Mouse (Mus musculus): ENCODE results near the gene Dnmt3l. TPM values are rescaled to one million over a fixed set of nuclear protein-coding genes. Genes with fewer than 3 reads are reported as not detected.

Dnmt3l gene
- total RNA-seq, 2 experiments from 2014 or later = 0.54 TPM; not detected in 1

DNA sequence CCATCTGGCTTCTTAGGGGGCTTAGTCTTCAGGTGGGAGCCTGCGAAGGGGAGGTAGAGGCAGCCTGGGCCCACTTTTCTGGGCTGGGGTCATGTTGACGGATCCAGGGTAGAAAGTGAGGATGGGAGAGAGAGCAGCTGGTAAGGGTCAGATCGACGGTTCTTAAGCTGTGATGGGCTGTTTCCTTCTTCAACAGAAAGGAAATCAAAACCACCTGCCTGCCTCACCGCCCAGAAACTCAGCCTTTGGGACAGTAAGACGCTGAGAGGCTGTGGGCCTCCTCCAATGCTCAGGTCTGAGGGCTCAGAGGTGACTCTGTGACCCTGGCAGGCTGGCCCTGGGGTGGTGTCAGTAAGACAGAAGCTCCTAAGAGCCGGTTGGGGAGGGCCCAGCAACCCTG is 349 bp downstream of the Dnmt3l start:
- intact Hi-C loops (cut with DNase I) = no loop called here
- Histone ChIP-seq H3K4me3 (no peak overlapping the region), H3K27ac (no peak overlapping the region)
- TF ChIP-seq CTCF (IDR thresholded peaks at IDR 0.05) = no peak
- no peak for DNase-seq (ENCODE audit: extremely low spot score in 1 of 2, low spot score in 2 of 2)

GRCm38 (mm10) chr10:78042697-78043405 is 1.1 kb downstream of the Dnmt3l start:
- H3K4me3 ChIP-seq = no peak overlapping the region
- peak; percentile 26 to 36 for DNase-seq (ENCODE audit: extremely low spot score in 1 of 2, low spot score in 2 of 2)
- no peak for TF ChIP-seq CTCF (IDR thresholded peaks at IDR 0.05)
- H3K27ac ChIP-seq = no peak overlapping the region
- intact Hi-C loops (cut with DNase I) = no loop called here

DNA sequence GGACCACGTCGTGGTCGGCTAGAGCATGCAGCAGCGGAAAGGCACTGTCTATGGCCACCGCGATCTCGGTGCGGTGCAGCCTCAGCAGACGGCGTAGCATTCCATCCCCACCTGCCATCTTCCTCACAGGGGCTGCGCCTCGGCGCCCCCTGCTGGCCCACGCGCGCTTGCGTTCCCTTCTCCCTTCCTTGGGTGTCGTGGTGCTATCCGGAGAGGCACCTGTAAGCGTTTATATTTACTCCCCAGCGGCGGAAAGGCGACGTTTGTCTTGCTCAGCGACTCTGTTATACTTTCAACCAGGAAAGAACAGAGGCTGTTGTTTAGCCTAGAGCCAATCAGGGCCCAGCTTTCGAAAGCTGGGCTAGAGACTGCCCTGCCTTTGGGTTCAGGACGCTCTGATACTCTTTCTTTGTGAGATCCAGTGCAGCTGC is 1.7 kb downstream of the Dnmt3l start, which contains the start of gene Aire:
Gene Aire, minus strand, starts transcription at position 205 of the 431 bp plus-strand sequence.
- intact Hi-C loops (cut with DNase I) = no loop called here
- DNase-seq (ENCODE audit: extremely low spot score in 1 of 2, low spot score in 2 of 2) = peak; percentile 38 to 58
- no peak within 1 kb of the TSS for H3K27ac ChIP-seq
- TF ChIP-seq CTCF (IDR thresholded peaks at IDR 0.05) = peak; percentile 89
- no peak within 1 kb of the TSS for H3K4me3 ChIP-seq

DNA sequence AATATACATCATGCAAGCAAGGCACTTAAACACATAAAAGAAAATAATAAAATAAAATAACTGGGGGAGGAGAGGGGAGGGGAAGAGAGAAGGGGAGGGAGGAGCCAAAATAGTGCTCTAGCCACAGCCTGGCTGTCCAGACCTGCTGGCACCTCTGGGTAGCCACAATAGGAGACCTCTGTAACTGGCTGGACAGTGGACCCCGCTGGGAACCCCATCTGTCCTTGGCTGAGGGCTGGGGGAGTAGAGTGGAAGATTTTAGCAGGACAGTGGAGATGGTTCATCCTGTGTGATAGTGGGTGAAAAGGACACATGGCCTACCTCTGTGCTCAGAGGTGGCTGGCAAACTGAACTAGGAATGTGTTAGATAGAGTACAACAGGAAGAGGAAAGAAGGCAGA is 2.8 kb downstream of the Dnmt3l start:
- Histone ChIP-seq H3K4me3 (no peak overlapping the region), H3K27ac (no peak overlapping the region)
- intact Hi-C loops (cut with DNase I) = no loop called here
- TF ChIP-seq CTCF (IDR thresholded peaks at IDR 0.05) = no peak
- no peak for DNase-seq (ENCODE audit: extremely low spot score in 1 of 2, low spot score in 2 of 2)

- Histone ChIP-seq H3K27ac (no peak overlapping the region), H3K4me3 (no peak overlapping the region)
- TF ChIP-seq CTCF (IDR thresholded peaks at IDR 0.05) = no peak
- intact Hi-C loops (cut with DNase I) = no loop called here
- DNase-seq (ENCODE audit: extremely low spot score in 1 of 2, low spot score in 2 of 2) = no peak
These were observed 4.6 kb downstream of the Dnmt3l start for GRCm38 (mm10) chr10:78046388-78046787.

- no peak for TF ChIP-seq CTCF (IDR thresholded peaks at IDR 0.05)
- intact Hi-C loops (cut with DNase I) = no loop called here
- DNase-seq (ENCODE audit: extremely low spot score in 1 of 2, low spot score in 2 of 2) = no peak
- Histone ChIP-seq H3K27ac (no peak overlapping the region), H3K4me3 (no peak overlapping the region)
These were observed 6.4 kb downstream of the Dnmt3l start for GRCm38 (mm10) chr10:78048061-78048730.

DNA sequence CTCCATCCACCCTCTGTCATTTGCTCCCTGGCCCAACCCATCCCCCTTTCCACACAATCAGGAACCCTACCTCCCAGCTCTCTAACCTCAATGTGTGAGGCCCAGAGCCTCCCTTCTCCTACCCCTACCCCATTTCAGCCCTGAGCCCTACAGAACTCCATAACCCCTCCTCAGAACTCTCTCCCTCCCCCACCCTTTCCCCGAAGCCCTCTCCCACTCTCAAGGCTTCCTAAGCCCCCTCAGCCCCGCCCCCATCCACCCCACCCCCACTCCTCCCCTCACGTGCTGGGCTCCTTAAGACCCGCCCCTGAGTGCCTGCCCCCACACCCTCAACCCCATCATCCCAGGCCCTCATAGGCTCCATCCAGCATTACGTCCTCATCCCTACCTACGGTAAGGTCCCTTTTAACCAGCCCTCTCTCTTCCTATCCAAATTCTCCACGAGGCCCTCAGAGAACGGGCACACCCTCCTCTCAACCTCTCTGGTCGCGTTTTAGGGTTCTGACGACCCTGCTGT is 7.8 kb downstream of the Dnmt3l start:
- H3K4me3 ChIP-seq = no peak overlapping the region
- DNase-seq (ENCODE audit: extremely low spot score in 1 of 2, low spot score in 2 of 2) = no peak
- no peak overlapping the region for H3K27ac ChIP-seq
- TF ChIP-seq CTCF (IDR thresholded peaks at IDR 0.05) = no peak
- intact Hi-C loops (cut with DNase I) = no loop called here

DNA sequence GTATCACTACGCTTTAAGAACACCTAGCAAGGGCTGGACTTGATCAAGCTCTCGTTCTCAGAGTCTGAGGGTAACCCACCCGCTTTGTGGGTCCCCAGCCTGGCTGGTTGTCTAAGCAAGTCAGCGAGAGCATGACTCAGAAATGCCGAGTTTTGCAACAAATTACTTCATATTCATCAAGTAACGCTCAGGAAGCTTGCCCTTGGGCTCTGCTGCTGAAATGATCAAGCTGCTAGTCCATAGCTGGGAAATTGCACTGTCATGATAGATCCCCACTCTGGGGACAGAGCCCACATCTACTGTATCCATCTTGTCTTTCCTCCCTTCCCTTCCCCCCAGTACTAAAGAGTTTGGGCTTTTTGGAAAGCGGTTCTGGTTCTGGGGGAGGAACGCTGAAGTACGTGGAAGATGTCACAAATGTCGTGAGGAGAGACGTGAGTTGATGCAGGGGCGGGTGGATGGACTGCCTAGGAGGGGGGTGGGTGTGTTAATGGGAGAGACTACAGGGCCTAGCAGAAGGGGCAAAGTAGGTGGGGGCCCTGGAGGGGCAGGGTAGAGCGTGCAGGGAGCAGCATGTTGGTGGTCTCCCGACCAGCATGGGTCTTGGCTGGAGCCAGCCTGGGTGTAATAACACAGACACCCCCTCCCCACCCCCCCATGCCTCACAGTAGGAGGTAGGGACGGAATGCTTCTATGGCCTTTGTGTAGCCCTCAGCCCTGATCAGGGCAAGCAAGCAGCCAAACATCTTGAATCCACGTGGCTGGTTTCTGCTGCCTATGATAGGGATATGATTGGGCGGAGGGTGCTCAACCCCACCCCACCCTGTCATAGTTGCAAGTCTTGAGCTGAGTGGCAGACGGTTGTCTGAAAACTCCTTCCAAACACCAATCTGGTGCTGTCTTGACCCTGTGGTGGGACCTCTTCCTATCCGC is 13.2 kb downstream of the Dnmt3l start:
- intact Hi-C loops (cut with DNase I) = no loop called here
- Histone ChIP-seq H3K27ac (no peak overlapping the region), H3K4me3 (no peak overlapping the region)
- no peak for DNase-seq (ENCODE audit: extremely low spot score in 1 of 2, low spot score in 2 of 2)
- no peak for TF ChIP-seq CTCF (IDR thresholded peaks at IDR 0.05)

DNA sequence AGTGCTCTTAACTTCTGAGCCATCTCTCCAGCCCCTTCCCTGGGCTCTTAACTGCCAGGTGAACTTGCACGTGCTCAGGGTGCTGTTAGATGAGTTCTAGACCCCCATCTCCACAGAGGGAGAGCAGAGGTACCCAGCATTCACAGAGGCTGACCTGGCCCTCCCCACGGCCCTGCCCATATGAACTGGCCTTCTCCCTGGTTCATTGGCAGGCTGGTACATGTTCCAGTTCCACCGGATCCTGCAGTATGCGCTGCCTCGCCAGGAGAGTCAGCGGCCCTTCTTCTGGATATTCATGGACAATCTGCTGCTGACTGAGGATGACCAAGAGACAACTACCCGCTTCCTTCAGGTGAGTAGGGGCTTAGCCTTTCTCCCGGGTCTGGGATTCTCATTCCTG is 15.3 kb downstream of the Dnmt3l start:
- Histone ChIP-seq H3K4me3 (no peak overlapping the region), H3K27ac (no peak overlapping the region)
- DNase-seq (ENCODE audit: extremely low spot score in 1 of 2, low spot score in 2 of 2) = no peak
- no peak for TF ChIP-seq CTCF (IDR thresholded peaks at IDR 0.05)
- intact Hi-C loops (cut with DNase I) = no loop called here

DNA sequence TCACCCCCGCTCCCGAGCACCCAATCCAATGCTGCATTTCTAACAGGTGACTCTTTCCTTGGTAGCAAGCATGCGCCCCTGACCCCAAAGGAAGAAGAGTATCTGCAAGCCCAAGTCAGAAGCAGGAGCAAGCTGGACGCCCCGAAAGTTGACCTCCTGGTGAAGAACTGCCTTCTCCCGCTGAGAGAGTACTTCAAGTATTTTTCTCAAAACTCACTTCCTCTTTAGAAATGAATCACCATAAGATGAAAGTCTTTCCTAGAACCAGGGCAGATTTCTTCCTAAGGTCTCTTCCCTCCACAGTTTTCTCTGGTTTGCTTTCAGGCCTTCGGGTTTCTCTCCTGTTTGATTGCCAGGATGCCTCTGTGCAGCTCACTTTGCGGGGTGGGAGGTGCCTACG is 21.4 kb downstream of the Dnmt3l start:
- no peak for DNase-seq (ENCODE audit: extremely low spot score in 1 of 2, low spot score in 2 of 2)
- no peak for TF ChIP-seq CTCF (IDR thresholded peaks at IDR 0.05)
- H3K27ac ChIP-seq = no peak overlapping the region
- intact Hi-C loops (cut with DNase I) = no loop called here
- no peak overlapping the region for H3K4me3 ChIP-seq

DNA sequence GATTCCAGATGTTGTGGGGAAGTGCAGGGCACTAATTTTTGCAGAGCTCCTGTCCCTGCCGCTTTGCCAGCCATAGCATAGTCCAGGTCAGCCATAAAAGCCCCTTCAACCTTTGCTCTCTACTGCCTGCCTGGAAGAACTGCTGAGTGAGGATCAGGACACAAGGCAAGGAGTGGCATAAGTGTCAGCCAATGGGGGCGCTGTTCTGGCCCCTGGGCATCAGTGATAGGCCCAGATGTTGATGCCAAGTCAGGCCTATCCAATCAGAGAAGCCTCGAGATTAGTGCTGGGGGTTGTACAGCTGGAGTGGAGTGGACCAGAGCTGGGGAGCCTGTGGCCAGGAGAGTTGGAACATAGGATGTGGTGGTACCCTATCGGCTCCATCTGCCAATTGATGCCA is 25.5 kb downstream of the Dnmt3l start:
- H3K4me3 ChIP-seq = no peak overlapping the region
- DNase-seq (ENCODE audit: extremely low spot score in 1 of 2, low spot score in 2 of 2) = no peak
- no peak; the same call in 1 of the 2 replicates for TF ChIP-seq CTCF (IDR thresholded peaks at IDR 0.05)
- intact Hi-C loops (cut with DNase I) = no loop called here
- H3K27ac ChIP-seq = no peak overlapping the region

DNA sequence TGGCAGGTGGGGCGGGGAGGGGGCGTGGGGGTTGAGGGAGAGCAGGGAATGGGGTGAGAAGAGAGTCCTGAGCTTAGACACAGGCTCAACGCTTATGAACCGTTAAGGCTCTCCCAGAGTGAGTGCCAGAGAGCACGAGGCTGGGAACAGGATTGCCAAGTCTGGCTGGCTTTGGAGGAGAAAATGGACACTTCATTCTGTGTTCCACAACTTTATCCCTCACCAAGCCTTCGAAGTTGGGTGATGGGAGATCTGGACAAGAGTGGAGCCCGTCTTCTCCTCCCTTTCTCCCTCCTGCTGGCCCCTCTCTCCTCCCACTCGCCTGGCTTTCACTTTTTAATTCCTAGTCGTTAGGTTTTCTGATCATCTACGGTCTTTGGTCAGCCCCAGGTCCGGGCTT is 26.8 kb downstream of the Dnmt3l start:
- intact Hi-C loops (cut with DNase I) = no loop called here
- no peak for DNase-seq (ENCODE audit: extremely low spot score in 1 of 2, low spot score in 2 of 2)
- Histone ChIP-seq H3K27ac (no peak overlapping the region), H3K4me3 (peak overlapping the region; percentile 47)
- TF ChIP-seq CTCF (IDR thresholded peaks at IDR 0.05) = no peak

Measured in left cerebral cortex, adult 2 months (tissue).